Mouse (Mus musculus): ENCODE results near the gene Nckap5.

DNA sequence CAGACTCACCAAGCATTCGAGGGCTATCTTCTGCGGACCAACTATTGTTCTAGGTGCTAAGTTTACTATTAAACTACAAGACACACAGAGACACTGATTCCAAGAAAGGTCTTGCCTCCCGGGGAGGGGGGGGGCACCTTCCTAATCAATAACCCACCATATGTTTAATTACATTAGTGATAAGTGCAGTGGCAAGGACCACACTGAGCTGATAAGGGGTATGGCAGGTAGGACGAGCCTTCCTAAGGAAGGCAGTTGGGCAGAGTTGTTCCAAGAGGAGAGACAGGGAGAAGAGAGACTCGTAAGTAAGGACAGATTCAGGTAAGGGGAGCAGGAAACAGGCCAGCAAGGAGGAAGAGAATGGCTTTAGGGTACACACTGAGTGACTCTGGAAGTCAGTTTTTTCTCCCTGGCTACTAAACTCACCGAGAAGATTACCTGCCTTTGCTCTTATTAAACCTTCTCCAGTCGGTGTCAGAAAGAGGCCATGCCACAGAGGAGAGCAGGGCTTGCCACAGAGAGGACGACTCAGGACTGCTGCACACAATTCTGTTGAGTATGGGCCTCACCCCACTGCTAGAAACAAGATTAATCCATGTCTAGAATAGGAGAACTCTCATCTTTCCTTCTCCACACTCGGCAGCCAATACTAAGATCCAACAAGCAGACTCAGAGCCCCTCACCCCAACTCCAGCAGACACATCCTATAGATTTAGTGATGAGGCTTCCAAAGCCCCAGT is 104.8 kb downstream of the Nckap5 start:
- TF ChIP-seq CTCF (conservative IDR thresholded peaks at IDR 0.05; ENCODE audit: insufficient read depth, insufficient read length, low read depth, low read length), result no peak
- no peak for TF ChIP-seq POLR2A (IDR thresholded peaks at IDR 0.05; ENCODE audit: low read depth, low read length)
